Mouse (Mus musculus) kidney, embryonic 14.5 days (tissue): ENCODE data around the gene Omp. TPM values are rescaled to one million over a fixed set of nuclear protein-coding genes. Genes with fewer than 3 reads are reported as not detected.
A peak's percentile ranks its signal among the peaks of the same experiment; 100 is the strongest.

Experiments used
- ATAC-seq: fragments of 200-750 bp; cut with Nextera tagmentation; 2 replicates; pipeline ENCODE4 v1.8.0; 2017; ENCODE audit warnings: moderate number of reproducible peaks, mild to moderate bottlenecking, moderate TSS enrichment, moderate library complexity; ENCODE audit not compliant: low FRiP score, low TSS enrichment
- H3K27ac ChIP-seq: fragments of 300-500 bp; sonication (generic); 2 replicates; pipeline ENCODE4 v1.5.1; 2014; ENCODE audit warnings: low read depth, mild to moderate bottlenecking, low read length, moderate library complexity, mixed read lengths
- H3K27me3 ChIP-seq: fragments of 300-500 bp; sonication (generic); 2 replicates; pipeline ENCODE4 v1.6.1; 2014; ENCODE audit warnings: mild to moderate bottlenecking, low read length; ENCODE audit not compliant: control insufficient read depth, insufficient read depth
- H3K36me3 ChIP-seq: fragments of 300-500 bp; sonication (generic); 2 replicates; pipeline ENCODE4 v1.6.1; 2014; ENCODE audit warnings: low read length, mixed read lengths; ENCODE audit not compliant: control insufficient read depth, insufficient read depth
- H3K4me1 ChIP-seq: fragments of 300-500 bp; sonication (generic); 2 replicates; pipeline ENCODE4 v1.6.1; 2014; ENCODE audit warnings: low read length, mixed read lengths; ENCODE audit not compliant: control insufficient read depth, insufficient read depth
- H3K4me2 ChIP-seq: fragments of 300-500 bp; sonication (generic); replicated peaks from 2 replicates; pipeline ENCODE4 v1.6.1; 2014; ENCODE audit warnings: low read depth, mild to moderate bottlenecking, low read length
- H3K4me3 ChIP-seq: fragments of 300-500 bp; sonication (generic); 2 replicates; pipeline ENCODE4 v1.5.1; 2014; ENCODE audit warnings: mild to moderate bottlenecking, low read length
- H3K9ac ChIP-seq: fragments of 300-500 bp; sonication (generic); 2 replicates; pipeline ENCODE4 v1.6.1; 2014; ENCODE audit warnings: low read depth, mild to moderate bottlenecking, low read length, moderate library complexity
- H3K9me3 ChIP-seq: fragments of 300-500 bp; sonication (generic); 2 replicates; pipeline ENCODE4 v1.6.1; 2016; ENCODE audit warnings: low read length; ENCODE audit not compliant: control insufficient read depth
- WGBS: fragments of 180-500 bp; shearing (Covaris S2); extraction: QIAGEN DNeasy Blood & Tissue Kit; methylation state at CpG from one replicate; pipeline ENCODE4 v1.1.7; 2014; 5-methylcytosine and 5-hydroxymethylcytosine counted together
- polyA plus RNA-seq: library from polyadenylated mRNA; unstranded; fragments of >200 nt; fragmentation: Nextera tagmentation; extraction: Ambion mirVana; gene quantifications from 2 replicates; pipeline ENCODE4 v1.2.1, GENCODE M21; 2014

Gene Omp
- polyA plus RNA-seq, 1 experiment from 2014 or later = 0.51 TPM

- no peak overlapping the region for H3K9ac ChIP-seq
- no peak for ATAC-seq
- no peaks in the 10 kb centered on the region for H3K36me3 ChIP-seq
- 50% methylated on average over 4 of the region's 4 CpGs for WGBS
- no peak overlapping the region for H3K4me3 ChIP-seq
- H3K27ac ChIP-seq = no peak overlapping the region
- H3K4me2 ChIP-seq = no peak overlapping the region
- 0 out of 2 replicates have a peak, but pooled peaks cover 3% of the 10 kb centered on the region for H3K27me3 ChIP-seq
- H3K9me3 ChIP-seq = no peaks in the 10 kb centered on the region
- peaks cover 3% of the 10 kb centered on the region; the same call in 1 of the 2 replicates for H3K4me1 ChIP-seq
Observed at GRCm38 (mm10) chr7:98173408-98173807, 28.1 kb upstream of the Omp start.

GRCm38 (mm10) chr7:98172661-98173060 lies 27.4 kb upstream of the Omp start:
- Histone ChIP-seq H3K36me3 (no peaks in the 10 kb centered on the region), H3K27ac (no peak overlapping the region), H3K9me3 (no peaks in the 10 kb centered on the region), H3K4me3 (no peak overlapping the region), H3K4me1 (0 out of 2 replicates have a peak, but pooled peaks cover 3% of the 10 kb centered on the region), H3K27me3 (0 out of 2 replicates have a peak, but pooled peaks cover 3% of the 10 kb centered on the region), H3K4me2 (no peak overlapping the region), H3K9ac (no peak overlapping the region)
- no peak for ATAC-seq
- WGBS = 82% methylated on average over 8 of the region's 8 CpGs

GRCm38 (mm10) chr7:98171141-98172073 lies 26.1 kb upstream of the Omp start:
- Histone ChIP-seq H3K4me1 (0 out of 2 replicates have a peak, but pooled peaks cover 3% of the 10 kb centered on the region), H3K27me3 (no peaks in the 10 kb centered on the region), H3K4me2 (no peak overlapping the region), H3K9me3 (no peaks in the 10 kb centered on the region), H3K9ac (0 out of 2 replicates have a peak overlapping the region, but pooled peaks have one; percentile 12), H3K36me3 (no peaks in the 10 kb centered on the region), H3K4me3 (no peak overlapping the region), H3K27ac (peak overlapping the region; percentile 32; the same call in 1 of the 2 replicates)
- peak; percentile 69 for ATAC-seq
- 71% methylated on average over 6 of the region's 6 CpGs for whole genome bisulfite sequencing

GRCm38 (mm10) chr7:98164999-98165528 lies 19.8 kb upstream of the Omp start:
- ATAC-seq = peak; percentile 63
- no peak overlapping the region for H3K9ac ChIP-seq

GRCm38 (mm10) chr7:98164382-98164998 lies 19.2 kb upstream of the Omp start:
- Histone ChIP-seq H3K36me3 (no peaks in the 10 kb centered on the region), H3K4me2 (no peak overlapping the region), H3K27ac (peak overlapping the region; percentile 83; the same call in 1 of the 2 replicates), H3K4me1 (peaks cover 18% of the 10 kb centered on the region), H3K9ac (no peak overlapping the region), H3K27me3 (no peaks in the 10 kb centered on the region), H3K9me3 (no peaks in the 10 kb centered on the region), H3K4me3 (no peak overlapping the region)
- ATAC-seq = no peak
- WGBS = 74% methylated on average over 9 of the region's 9 CpGs

More at GRCm38 (mm10) chr7:98164999-98165528, 19.8 kb upstream of the Omp start:
- Histone ChIP-seq H3K9me3 (no peaks in the 10 kb centered on the region), H3K4me3 (no peak overlapping the region), H3K4me2 (no peak overlapping the region), H3K27me3 (no peaks in the 10 kb centered on the region), H3K4me1 (peaks cover 13% of the 10 kb centered on the region), H3K27ac (peak overlapping the region; percentile 83), H3K36me3 (no peaks in the 10 kb centered on the region)
- 50% methylated on average over 10 of the region's 10 CpGs for WGBS

GRCm38 (mm10) chr7:98163700-98164099 lies 18.4 kb upstream of the Omp start:
- H3K4me3 ChIP-seq = no peak overlapping the region
- H3K27me3 ChIP-seq = no peaks in the 10 kb centered on the region
- no peak overlapping the region; the same call in 1 of the 2 replicates for H3K27ac ChIP-seq
- H3K4me2 ChIP-seq = no peak overlapping the region
- H3K36me3 ChIP-seq = no peaks in the 10 kb centered on the region
- H3K9ac ChIP-seq = no peak overlapping the region
- ATAC-seq = no peak
- peaks cover 26% of the 10 kb centered on the region for H3K4me1 ChIP-seq
- H3K9me3 ChIP-seq = no peaks in the 10 kb centered on the region
- 41% methylated on average over 3 of the region's 3 CpGs for WGBS

GRCm38 (mm10) chr7:98162239-98162638 lies 16.9 kb upstream of the Omp start:
- no peak overlapping the region for H3K4me3 ChIP-seq
- H3K9ac ChIP-seq = no peak overlapping the region
- 56% methylated on average over 6 of the region's 6 CpGs for WGBS
- no peaks in the 10 kb centered on the region for H3K27me3 ChIP-seq
- no peak overlapping the region for H3K4me2 ChIP-seq
- no peaks in the 10 kb centered on the region for H3K9me3 ChIP-seq
- H3K36me3 ChIP-seq = no peaks in the 10 kb centered on the region
- ATAC-seq = no peak
- no peak overlapping the region for H3K27ac ChIP-seq
- peaks cover 26% of the 10 kb centered on the region for H3K4me1 ChIP-seq

- 0 out of 2 replicates have a peak, but pooled peaks have one; percentile 19 for ATAC-seq
- Histone ChIP-seq H3K27ac (peak overlapping the region; percentile 77; the same call in 1 of the 2 replicates), H3K4me2 (no peak overlapping the region), H3K4me1 (peaks cover 32% of the 10 kb centered on the region), H3K9me3 (no peaks in the 10 kb centered on the region), H3K4me3 (no peak overlapping the region), H3K27me3 (no peaks in the 10 kb centered on the region), H3K9ac (no peak overlapping the region), H3K36me3 (no peaks in the 10 kb centered on the region)
- 36% methylated on average over 8 of the region's 8 CpGs for WGBS
Observed at GRCm38 (mm10) chr7:98160041-98160740, 14.9 kb upstream of the Omp start.
